Mouse (Mus musculus) G1E (cell line): Measurements from ENCODE around the gene Gpr37l1.

Experiments
- CTCF ChIP-seq: IDR thresholded peaks from 2 replicates; pipeline ENCODE4 v1.5.1; 2012; ENCODE audit warnings: low read depth, low read length, inconsistent platforms, mixed read lengths
- TAL1 ChIP-seq: conservative IDR thresholded peaks from 2 replicates; pipeline ENCODE4 v1.6.1; 2012; ENCODE audit warnings: low read depth, low read length, inconsistent platforms, mixed read lengths

DNA sequence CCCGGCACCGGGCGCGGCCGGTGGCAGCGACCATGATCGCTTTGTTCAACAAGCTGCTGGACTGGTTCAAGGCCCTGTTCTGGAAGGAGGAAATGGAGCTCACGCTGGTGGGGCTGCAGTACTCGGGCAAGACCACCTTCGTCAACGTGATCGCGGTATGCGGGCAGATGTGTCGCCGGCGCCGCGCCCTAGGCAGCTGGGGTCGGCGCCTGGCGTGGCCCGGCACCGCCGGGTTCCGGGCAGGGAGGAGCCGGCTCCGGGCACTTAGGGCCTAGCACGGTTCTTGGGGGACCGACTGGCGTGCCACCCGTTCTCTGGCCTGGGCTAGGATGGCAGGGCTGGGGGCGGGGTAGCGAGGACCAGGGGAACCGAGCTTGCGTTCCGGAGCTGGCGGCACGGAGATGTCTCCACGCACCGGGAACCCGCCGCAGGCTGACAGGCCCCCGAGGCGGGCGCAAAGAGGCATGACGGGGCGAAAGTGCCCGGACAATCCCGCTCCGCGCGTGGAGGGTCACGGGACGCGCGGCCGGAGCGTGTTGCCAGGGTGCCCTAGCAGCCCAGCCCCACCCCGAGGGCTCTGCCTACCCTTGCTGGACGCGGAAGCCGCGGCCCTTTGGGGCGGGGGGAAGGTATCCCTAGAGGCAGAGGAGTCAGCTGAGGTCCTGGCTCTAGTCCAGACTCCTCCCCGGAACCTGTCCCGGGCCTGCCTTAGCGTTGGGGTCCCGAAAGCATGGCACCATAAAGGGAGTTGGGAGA is 20.4 kb downstream of the Gpr37l1 start:
- TF ChIP-seq CTCF (no peak), TAL1 (no peak)
